Mouse (Mus musculus) bone marrow macrophage, adult 2 months (primary cell): Measurements from ENCODE around the gene Mdm2. TPM values are rescaled to one million over a fixed set of nuclear protein-coding genes. Genes with fewer than 3 reads are reported as not detected.

Experiments used
- H3K27ac ChIP-seq: 2 replicates; pipeline ENCODE4 v1.5.1; 2012; ENCODE audit warnings: low read depth, low read length; ENCODE audit not compliant: insufficient read depth
- H3K4me1 ChIP-seq: 2 replicates; pipeline ENCODE4 v1.6.1; 2012; ENCODE audit warnings: low read length; ENCODE audit not compliant: control insufficient read depth, insufficient read depth
- H3K4me3 ChIP-seq: 2 replicates; pipeline ENCODE4 v1.5.1; 2012; ENCODE audit warnings: mild to moderate bottlenecking, low read length, moderate library complexity; ENCODE audit not compliant: insufficient read depth
- CTCF ChIP-seq: IDR thresholded peaks from 2 replicates; pipeline ENCODE4 v1.5.1; 2012; ENCODE audit warnings: low read depth, mild to moderate bottlenecking, low read length, moderate library complexity
- POLR2A ChIP-seq: IDR thresholded peaks from 2 replicates; pipeline ENCODE4 v1.6.1; 2012; ENCODE audit warnings: mild to moderate bottlenecking, low read depth, low read length, borderline replicate concordance
- polyA plus RNA-seq: library from polyadenylated mRNA; stranded (reverse); fragments of >200 nt; gene quantifications from 2 replicates; pipeline ENCODE4 v1.2.4, GENCODE M21; 2012; ENCODE audit not compliant: missing spikeins, insufficient read depth, insufficient read length

Gene Mdm2
- polyA plus RNA-seq, 1 experiment: 95.5 TPM

- Histone ChIP-seq H3K4me1 (peaks cover 14% of the 10 kb centered on the region), H3K4me3 (no peak overlapping the region), H3K27ac (no peak overlapping the region)
- TF ChIP-seq CTCF: no peak
- TF ChIP-seq POLR2A: no peak
Observed at GRCm38 (mm10) chr10:117683734-117684037, 26.9 kb downstream of the Mdm2 start.

- Histone ChIP-seq H3K4me1 (peaks cover 14% of the 10 kb centered on the region), H3K4me3 (no peak overlapping the region), H3K27ac (no peak overlapping the region)
- no peak for TF ChIP-seq POLR2A
- TF ChIP-seq CTCF: no peak
Observed at GRCm38 (mm10) chr10:117682858-117683733, 27.5 kb downstream of the Mdm2 start.

DNA sequence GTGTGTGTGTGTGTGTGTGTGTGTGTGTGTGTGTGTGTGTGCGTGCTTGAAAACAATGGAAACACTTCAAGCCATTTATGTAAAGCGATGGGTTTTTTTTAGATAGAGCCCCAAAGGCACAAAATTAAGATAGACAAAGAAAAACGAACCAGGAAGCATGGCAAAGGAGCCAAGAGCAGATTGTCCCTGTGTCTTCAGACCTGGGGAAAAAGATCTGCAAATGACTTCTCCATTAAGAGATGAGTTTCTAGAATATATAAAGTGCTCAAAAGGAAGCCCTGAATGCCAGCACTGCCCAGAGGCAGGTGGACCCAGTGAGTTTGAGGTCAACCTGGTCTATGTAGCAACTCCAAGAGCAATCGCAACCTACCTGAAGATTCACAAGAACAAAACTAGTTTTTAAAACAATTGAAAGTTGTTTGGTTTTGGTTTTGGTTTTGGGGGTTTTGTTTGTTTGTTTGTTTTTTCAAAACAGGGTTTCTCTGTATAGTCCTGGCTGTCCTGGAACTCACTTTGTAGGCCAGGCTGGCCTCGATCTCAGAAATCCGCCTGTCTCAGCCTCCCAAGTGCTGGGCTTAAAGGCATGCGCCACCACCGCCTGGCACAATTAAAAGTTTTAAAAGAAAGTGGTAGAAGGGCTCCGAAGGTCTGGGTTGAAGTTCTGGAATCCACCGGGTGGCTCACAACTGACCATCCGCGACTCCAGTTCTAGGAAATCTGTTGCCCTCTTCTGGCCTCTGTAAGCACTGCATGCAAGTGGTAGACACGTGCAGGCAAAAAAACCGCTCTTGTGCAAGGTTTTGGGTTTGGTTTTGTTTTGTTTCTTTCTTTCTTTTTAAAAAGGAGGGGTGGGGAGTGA lies 28.3 kb downstream of the Mdm2 start:
- no peak overlapping the region for H3K27ac ChIP-seq
- peaks cover 14% of the 10 kb centered on the region for H3K4me1 ChIP-seq
- no peak for TF ChIP-seq POLR2A
- TF ChIP-seq CTCF: no peak

DNA sequence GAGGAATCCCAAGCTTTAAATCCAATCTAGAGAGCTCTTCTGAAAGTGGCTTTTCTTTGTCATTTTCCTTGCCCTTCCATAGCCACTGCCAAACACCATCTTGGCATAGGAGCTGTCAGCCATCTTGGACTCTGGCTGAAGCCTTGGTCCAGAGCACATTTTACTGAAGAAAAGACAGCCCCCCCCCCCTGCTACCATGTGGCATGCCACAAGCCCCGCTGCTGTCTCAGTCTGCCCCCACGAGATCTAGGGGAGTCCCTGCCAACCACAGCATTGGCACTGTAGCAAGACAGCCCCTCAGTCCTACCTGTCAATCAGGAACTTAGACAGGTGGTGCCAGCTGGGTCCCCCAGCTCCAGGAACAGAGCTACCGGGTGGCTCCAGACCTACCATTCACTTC lies 29.0 kb downstream of the Mdm2 start:
- Histone ChIP-seq H3K4me1 (peaks cover 17% of the 10 kb centered on the region), H3K4me3 (no peak overlapping the region), H3K27ac (no peak overlapping the region)
- no peak for TF ChIP-seq CTCF

More for the DNA sequence above, 28.3 kb downstream of the Mdm2 start:
- no peak overlapping the region for H3K4me3 ChIP-seq

DNA sequence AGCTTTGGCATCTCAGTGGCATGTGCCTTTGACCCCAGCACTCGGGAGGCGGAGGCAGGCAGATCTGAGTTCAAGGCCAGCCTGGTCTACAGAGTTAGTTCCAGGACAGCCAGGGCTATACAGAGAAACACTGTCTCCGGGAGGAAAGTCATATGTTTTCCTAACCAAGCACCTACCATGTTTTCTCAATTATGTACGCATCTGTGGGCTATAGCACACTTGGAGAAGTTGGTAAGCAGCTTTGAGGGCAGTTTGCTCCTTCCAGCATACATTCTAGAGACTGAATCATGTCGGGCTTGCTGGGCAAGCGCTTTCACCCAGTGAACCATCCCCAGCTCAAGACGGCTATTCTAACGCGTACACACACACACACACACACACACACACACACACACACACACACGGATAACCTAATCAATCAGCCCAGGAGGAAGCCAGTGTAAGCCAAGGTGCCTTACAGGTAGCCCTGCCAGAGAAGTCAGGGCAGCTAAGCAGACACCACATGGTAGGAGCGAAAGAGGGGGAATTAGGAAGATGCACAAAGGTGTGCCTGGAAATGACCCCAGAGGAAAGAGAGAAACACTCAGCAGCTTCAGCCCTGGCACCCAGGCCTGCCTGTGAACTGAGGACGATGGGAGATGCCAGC lies 29.6 kb downstream of the Mdm2 start:
- no peak for TF ChIP-seq POLR2A
- TF ChIP-seq CTCF: no peak
- no peak overlapping the region for H3K4me3 ChIP-seq
- no peak overlapping the region for H3K27ac ChIP-seq
- H3K4me1 ChIP-seq: peaks cover 22% of the 10 kb centered on the region

DNA sequence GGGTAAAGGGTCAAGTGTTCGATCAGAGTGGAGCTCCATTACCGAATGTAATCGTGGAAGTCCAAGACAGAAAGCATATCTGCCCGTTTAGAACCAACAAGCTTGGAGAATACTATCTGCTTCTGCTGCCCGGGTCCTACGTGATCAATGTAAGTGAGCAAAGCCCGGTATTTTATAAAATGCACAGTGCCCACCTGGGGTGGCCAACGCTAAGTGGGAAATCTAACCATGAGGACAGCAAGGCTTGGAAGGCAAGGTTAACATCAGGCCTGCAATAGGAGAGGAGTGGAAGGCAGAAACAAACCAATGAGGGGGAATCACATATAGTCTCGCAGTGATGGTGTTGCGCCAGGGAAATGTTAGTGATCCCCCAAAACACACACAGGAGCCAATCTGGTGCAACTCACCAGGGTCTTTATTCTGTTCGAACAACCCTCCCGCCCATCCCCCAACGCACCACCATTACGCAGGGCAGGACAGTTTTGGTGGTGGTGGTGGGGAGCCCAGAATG lies 30.5 kb downstream of the Mdm2 start:
- TF ChIP-seq POLR2A (no peak), CTCF (no peak)
- Histone ChIP-seq H3K4me3 (no peak overlapping the region), H3K27ac (no peak overlapping the region), H3K4me1 (peaks cover 21% of the 10 kb centered on the region)

DNA sequence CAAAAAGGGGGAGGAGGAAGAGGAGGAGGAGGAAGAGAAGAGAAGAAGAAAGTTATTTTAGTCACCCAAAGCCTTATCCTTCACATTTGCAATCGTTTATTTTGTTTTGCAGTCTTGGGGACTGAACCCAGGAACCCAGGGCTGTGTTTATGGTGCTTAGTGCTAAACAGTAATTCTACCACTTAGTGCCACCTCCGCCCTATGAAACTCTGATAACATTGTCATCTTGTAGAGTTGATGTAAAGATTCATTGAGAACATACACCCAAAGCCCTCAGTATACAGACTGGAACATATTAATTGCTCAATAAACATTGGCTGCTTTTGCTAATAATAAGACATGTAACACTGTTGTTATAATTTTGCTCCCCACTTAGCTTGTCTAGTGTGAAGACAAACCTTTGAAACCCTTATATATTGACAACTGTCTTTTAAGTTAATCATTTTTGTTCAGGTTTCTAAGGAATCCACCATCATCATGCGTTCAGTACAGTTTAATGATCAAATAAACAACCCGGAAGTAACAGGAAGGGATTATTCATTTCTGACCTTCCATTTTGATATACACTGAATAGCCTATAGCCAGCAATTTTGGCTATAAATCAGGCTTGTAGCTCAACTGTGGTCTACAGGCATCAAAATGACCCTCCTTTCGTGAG lies 31.4 kb downstream of the Mdm2 start:
- TF ChIP-seq CTCF (no peak), POLR2A (no peak)
- Histone ChIP-seq H3K4me3 (no peak overlapping the region), H3K4me1 (peaks cover 14% of the 10 kb centered on the region), H3K27ac (no peak overlapping the region)

DNA sequence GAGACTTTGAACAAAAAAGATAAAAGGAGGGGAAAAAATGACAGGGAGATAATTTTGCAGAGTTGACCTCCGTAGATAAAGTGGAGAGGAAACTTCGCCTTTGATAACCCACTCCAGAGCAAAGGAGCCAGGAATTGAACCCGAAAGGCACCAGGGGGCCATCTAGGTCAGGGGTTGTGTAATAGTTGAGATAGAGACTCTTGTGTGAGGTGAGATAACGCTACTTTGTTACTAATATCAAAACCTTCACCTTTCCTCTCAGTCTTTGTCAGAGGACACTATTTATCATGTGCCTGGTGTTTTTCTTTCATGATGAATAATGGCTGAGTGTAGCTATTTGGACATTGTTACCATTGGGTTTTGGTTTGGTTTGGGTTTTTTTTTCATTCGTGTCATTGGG lies 32.2 kb downstream of the Mdm2 start:
- H3K27ac ChIP-seq: no peak overlapping the region
- H3K4me1 ChIP-seq: peaks cover 14% of the 10 kb centered on the region
- no peak overlapping the region for H3K4me3 ChIP-seq
- no peak for TF ChIP-seq CTCF

GRCm38 (mm10) chr10:117677494-117678236 lies 32.9 kb downstream of the Mdm2 start:
- Histone ChIP-seq H3K27ac (no peak overlapping the region), H3K4me3 (no peak overlapping the region), H3K4me1 (peaks cover 14% of the 10 kb centered on the region)
- no peak for TF ChIP-seq POLR2A
- TF ChIP-seq CTCF: no peak
